Mouse (Mus musculus) MEL-GATA-1-ER (cell line): Measurements from ENCODE around the gene Tbc1d16.
A peak's percentile ranks its signal among the peaks of the same experiment; 100 is the strongest.

Experiments
- DNase-seq: peaks from one replicate; pipeline ENCODE4 v3.0.0-alpha.2; 2012; ENCODE audit warnings: low read depth; ENCODE audit errors: extremely low read depth

Gene Tbc1d16

DNA sequence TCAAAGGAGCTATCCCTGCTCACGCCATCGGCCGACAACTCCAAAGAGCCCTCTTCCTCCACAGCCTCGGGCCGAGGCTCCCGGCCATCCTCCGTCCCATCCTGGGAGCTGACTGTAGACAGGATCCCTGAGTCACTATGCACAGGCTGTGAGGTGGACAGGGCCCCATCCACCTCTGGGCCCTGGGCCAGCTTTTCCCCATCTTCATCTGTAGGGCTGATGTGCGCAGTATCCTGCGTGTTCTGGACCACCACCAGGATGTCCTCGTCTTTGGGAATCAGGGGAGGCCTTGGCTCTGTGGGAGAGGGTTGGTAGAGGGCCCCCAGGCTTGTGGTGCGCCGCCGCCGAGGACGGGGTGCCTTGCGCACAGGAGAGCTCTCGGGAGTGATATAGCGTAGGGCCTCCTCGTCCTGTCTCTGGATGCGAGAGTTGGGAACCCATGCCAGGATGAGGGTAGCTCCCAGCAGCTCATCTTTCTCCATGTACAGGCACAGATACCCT is 19.4 kb downstream of the Tbc1d16 start:
- DNase-seq = no peak

DNA sequence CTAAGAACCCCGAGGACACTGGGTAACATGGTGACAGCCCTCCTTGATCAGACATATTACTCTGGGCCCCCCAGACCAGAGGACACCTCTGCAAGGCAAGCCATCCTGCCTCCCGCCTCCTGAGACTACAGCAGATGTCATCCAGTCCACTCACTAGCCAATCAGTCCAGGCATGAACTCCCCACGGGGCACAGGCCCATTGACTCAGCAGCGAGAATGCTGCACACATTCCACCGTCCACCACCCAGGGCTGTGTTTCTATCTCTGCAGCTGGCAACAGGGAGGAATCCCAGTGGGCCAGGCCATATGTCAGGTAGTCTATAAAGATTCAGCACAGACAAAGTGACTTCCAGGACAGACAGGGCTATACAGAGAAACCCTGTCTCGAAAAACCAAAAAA is 20.3 kb downstream of the Tbc1d16 start:
- DNase-seq = no peak

DNA sequence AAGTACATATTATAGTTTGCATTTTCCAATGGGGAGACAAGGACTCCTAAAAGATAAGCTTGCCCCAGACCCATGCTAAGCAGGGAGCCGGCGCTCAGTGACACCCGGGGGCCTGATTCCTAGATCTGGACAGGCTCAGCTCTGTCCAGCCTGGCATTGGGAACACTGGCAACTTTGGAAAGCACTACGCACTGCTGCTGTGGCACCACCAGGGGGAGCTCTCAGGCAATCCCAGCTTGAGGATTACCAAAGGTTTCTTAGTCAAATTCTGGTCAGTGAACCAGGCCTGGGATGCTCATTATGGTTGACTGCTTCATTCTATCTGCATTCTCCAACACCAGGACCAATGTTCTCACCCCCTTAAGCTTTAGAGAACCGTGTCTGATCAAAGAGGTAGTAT is 21.7 kb downstream of the Tbc1d16 start:
- DNase-seq = no peak

DNA sequence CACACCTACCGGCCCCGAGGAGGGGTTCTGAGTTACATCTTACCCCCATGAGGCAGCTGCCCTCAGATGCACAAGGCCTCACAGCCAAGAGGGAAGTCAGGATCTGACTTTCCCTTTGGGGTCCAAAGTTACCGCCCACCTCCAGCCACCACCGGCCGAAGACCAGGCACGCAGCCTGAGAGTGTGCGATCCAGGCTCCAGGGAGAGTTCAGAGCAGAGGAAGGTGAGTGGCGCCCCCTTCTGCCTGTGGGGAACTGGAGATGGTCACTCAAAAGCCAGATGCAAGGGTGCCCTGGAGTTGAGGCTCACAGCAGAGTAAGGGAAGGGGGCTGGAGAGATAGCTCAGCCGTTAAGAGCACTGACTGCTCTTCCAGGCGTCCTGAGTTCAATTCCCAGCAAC is 22.6 kb downstream of the Tbc1d16 start:
- DNase-seq = no peak

DNA sequence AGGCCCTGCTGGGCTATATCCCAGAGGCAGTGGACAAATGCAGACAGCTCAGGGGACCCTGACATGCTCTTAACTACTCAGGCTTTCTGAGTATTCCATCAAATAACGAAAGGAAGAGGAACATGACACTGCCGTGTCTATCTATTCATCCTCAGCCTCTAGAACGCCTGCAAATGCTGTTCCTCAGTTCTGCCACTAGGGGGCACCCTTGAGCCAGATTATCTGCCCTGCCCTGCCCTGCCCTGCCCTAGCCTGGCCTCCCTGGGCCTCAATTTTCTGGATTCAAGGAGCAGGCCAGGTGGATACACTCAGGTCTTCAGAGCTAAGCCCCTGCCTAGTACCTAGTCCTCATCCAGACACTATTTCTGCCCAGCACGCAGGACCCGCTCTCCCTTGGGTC is 24.9 kb downstream of the Tbc1d16 start:
- DNase-seq = no peak

DNA sequence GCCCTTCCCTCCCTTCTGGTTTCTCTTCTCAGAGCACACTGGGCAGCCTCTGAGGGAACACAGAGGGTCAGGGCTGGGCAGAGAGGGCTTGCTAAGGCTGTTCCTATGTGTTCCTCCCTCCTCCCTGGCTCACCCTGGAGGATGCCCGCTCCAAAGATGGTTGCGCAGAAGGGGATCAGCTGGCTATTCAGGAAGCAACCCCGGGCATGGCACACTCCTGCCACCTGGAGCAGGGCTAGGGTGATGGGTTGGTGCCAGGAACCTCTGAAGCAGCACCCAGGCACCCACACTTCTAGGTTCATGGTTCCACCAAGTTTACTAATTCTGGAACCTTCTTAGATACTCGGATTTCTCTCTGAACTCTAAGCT is 29.1 kb downstream of the Tbc1d16 start:
- DNase-seq = no peak

DNA sequence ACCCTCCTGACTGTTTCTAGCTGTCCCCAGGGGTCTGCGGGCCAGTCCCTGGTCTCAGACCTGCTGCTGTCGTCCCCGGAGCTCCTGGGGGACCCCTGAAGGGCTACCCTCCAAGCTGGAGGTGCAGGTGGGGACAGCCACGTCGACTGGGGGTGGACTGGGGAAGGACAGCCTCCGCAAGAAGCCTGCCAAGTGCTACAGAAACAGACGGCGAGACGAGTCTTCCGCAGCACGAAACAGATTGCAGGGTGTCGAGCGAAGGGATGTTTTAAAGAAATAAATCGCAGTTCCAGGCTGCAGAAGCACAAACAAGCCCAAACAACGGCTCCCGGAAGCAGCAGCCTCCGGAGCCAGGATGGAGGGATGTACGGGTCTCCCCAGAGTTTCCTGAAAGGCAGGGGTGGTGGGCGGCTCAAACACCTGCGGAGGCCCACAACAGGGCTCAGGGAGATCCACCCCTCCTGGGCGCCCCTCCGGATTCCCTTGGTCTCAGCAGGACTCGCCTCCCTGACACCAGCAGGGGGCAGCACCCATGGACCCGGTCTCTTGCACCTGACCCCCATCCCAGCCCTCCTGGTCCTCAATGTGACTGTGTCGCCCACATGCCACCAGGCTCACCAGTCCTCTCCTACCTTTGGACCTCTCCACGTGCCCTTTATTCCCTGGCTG is 29.6 kb downstream of the Tbc1d16 start:
- DNase-seq = no peak

DNA sequence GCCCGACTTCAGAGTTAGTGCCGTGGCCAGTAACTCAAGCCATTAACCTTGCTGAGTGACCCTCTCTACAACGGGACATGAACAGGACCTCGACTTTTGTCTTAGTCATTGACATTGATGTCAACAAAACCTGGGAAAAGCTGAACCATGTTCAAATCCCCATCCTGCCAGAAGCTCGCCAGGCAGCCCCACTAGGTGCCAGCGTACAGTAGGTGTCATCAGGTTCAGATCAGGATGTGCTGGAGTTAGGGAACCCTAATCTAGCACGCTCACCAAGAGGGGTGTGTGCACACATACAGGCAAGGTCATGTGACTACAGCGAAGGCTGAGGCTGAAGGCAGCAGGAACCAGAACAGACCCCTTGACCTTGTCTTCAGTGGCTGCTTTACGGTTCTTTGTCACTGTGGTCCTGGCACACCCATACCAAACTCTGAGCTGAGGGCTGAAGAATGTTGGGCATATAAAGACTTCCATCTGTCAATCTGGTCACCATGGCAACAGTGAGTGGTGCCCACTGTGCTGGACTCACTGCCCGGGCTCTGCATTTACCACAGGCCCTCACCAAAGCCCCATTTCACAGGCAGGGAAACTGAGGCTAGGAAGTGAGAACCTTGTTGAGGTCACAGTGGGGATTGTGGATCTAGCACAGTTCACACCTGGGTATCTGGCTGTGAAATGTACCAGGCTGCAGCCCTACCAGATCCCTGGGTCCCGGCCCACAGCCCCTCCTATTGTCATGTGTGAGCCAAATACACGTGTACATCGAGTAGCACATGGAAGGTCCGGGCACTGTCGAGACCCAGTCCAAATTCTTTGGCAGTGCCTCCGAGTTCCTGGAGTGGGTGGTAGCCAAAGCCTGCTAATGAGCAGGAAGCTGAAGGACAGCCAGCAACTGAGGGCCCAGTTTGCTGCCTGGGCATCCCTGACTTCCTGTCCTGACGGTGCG is 30.4 kb downstream of the Tbc1d16 start:
- DNase-seq = no peak

DNA sequence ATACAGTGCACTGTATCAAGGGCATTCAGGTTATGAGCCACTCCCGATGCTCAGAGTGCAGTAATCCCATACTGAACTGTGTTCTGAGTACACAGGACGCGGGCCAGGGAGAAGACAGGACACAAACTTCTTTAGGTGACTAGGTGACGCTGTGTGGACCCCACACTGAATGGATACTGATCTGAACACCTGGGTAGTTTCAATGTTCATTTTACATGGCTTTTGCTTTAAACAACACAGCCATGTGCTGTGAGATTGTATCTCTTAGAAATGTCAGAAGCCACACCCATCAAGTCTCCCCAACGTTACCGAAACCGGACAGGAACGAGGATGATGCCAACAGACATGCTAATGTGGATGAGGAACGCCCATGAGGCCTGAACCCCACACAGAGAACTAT is 35.7 kb downstream of the Tbc1d16 start:
- DNase-seq = no peak

DNA sequence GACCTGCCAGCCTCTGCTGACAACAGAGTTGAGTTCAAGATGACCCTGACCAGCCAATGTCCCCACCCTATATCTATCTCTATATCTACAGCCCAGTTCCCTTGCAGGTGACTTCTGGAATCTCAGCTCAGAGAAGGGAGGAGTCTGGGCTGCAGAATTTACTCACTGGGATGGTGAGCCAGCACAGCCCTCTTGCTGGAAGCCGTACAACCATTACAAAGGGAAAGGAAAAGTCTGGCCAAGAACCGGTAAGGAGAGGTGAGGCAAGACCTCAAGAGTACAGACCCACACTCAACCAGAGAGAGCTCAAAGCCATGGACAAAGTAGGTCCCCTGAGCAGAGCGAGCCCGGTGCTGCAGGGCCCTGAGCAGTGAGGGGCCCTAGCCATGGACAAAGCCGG is 36.1 kb downstream of the Tbc1d16 start:
- DNase-seq = no peak

DNA sequence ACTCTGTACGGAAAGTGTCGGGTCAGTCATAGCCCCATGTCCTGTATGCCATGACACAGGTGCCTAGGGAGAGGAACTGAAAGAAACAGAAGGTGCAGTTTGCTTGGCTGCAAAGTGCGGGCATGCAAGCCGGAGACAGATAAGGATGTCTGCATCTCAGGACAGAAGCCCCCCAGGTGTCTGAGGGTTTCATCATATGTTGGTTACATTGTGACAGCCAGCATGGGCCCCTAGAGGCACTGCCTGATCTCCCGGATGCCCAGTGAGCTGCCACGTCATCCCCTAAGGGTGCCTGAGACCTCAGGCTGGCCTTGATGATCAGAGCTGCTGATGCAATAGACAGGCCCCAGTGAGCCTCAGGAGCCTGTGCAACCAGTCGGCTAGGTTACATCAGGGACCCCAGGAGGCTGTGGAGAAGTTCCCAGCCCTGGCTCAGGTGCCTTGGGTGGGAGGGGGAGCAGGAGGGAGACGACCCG is 36.7 kb downstream of the Tbc1d16 start:
- DNase-seq = no peak

DNA sequence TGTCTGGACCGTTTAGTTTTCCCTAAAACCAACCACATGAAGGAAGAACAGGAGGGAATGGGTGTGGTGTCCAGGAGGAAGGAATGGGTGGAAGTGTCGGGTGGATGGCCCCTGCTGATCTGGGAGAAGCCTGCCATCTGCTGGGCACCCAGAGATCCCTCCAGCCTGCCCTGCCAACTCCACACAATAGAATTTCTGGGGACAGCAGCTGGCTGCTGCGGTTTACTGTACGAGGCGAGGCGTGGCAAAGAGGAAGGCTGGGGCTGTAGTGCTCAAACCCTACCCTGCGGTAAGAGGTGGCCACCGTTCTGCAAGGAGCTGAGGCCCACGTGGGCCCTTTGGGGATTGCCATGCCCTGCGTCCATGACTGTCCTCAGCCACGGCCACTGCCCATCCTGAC is 37.8 kb downstream of the Tbc1d16 start:
- peak; percentile 9 for DNase-seq

DNA sequence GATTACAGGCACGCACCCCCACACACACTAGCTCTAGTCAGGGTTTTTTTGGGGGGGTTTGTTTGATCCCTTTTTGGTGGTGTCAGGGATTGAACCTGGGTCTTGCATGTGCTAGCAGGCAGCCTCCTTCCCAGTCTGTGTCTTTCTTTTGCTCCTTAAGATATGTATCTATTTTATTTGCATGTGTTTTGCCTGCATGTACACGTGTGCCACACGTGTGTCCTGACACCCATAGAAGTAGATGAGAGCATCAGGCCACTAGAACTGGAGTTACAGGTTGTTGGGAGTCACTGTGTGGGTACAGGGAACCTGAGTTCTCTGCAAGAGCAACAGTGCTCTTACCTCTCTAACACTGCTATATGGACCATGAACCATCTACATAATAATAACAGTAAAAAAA is 39.0 kb downstream of the Tbc1d16 start:
- no peak for DNase-seq

DNA sequence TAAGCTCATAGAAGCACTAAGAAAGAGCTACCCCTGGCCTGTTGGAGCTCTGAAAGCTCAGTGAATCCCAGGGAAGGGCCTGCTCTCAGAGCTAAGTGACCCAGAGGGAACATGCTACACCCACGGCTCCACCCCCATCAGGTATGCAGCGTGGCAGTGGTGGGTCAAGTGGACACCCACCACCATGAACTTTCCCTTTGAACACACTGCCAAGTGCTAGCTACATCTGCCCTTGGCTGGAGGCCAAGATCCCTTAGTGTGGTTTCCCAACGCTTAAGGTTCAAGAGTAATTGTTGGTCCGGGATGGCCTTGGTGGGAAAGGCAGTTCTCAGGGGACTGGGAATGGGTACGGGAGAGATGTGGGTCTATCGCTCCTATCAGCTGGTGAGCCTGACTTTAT is 39.9 kb downstream of the Tbc1d16 start:
- DNase-seq = no peak

DNA sequence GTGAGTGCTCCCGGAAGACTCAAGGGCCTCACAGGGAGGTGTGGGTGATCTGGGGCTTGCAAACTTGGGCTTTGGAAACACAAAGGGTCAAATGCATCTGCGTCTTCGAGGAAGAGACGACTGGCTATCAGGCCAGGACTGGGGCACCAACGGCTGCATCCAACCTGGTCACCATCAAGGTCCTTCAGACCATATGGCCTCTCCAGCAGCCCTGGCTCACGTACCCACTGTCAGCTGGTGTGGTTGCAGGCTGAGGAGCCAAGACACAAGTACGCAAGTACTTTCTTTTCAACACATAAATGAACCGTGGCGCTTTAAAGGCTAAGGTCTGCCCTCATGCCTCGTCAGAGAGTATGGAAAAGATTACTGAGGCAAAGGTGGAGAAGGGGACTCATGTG is 40.5 kb downstream of the Tbc1d16 start:
- no peak for DNase-seq

DNA sequence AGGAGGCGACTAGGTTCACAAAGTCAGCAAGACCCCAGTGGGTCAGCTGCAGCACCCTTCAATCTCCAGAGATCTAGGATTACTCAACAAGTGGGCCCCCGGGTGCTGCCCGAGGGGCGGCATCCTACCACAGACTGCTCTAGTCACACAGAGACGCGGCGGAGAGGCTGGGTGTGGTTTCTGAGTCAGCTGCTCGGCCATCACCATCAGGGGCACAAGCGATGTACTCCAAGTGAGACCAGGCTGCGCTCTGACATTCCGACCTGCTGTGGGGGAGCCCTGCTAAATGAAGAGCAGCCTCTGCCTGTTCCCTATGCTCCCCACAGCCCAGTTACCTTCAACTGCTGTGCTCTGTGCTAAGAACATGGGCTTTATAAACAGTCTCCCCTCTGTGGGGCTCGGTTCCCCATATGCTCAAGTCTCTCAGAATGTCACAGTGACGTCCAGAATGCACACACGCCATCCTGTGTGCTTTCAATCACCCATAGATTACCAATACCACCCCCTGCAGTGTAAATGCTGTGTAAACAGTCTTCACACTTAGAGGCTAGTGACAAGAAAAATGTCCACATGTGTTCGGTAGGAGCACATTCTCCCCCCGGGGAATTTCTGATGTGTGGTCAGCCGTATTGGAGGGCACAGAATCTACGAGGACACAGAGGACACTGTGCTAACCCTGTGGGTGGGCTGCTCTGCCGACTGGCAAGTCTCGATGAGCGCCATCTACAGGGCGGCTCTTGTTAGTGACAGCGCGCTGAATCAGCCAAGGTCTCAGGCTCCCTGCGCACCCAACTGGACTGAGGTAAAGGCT is 41.1 kb downstream of the Tbc1d16 start:
- peak; percentile 7 for DNase-seq

DNA sequence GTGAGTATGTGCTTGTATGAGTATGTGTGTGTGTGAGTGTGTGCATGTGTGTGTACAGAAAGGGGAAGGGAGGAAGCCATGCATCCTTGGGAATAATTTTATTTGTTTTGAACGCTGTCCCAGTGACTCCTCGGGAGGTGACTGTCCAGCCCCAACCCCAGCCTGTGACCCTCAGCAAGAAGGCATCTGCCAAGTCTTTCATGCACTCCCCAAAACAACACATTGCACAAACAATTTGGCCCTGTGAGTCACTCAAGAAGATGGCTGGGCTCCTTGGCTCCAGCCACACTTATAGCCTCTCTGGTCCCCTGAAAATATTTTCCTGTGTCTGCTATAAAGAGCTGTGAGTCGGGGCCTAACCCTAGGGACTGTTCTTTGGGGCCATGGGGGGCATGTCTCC is 41.9 kb downstream of the Tbc1d16 start:
- DNase-seq = no peak

DNA sequence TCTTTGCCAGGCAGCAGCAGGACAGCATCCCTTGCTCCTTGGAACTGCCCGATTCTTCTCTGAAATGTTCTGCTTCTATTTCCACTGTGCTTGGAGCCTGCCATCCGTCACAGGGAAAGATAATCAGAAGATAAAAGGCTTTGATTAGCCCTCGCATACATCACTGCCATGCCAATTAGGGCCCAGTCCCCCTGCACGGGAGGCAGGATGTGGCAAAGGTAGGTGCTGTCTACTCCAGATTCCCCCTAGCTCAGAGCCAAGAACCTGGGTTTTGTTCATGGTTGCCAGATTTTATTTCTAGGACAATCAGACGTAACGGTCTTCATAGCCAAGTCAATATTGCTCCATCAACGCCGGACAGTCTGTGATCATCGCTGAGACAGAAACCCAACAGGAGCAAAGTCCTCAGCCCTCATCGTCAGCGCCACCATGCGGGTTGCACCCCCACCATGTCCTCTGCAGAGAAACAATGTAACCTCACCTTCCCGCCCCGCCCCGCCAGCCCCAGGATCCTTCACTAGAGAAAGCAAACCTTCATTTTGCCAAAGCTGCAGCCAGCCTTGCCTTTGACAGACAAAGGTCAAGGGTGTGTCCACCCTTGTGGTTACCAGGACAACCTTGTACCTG is 44.5 kb downstream of the Tbc1d16 start:
- DNase-seq = no peak

DNA sequence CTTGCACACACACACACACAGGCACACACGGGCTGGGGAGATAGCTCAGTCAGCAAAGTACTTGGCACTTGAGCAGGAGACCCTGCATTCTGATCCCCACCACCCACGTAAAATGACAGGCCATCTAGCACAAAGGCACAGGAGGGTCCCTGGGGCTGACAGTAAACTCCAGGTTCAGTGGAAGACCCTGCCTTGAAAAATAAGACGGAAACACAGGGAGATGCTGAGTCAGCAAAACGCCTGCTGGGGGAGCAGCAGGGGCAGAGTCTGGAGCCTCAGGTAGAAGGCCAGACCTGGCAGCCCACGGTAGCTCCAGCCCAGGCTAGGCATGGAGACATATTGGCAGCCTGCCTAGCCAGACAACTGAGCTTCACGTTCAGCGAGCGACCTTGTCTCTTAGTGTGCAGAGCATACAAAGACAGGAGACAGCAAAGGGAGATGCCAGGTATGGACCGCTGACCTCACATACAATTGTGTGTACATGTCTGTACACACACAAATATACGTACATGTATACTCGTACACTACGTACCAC is 46.4 kb downstream of the Tbc1d16 start:
- DNase-seq = no peak

DNA sequence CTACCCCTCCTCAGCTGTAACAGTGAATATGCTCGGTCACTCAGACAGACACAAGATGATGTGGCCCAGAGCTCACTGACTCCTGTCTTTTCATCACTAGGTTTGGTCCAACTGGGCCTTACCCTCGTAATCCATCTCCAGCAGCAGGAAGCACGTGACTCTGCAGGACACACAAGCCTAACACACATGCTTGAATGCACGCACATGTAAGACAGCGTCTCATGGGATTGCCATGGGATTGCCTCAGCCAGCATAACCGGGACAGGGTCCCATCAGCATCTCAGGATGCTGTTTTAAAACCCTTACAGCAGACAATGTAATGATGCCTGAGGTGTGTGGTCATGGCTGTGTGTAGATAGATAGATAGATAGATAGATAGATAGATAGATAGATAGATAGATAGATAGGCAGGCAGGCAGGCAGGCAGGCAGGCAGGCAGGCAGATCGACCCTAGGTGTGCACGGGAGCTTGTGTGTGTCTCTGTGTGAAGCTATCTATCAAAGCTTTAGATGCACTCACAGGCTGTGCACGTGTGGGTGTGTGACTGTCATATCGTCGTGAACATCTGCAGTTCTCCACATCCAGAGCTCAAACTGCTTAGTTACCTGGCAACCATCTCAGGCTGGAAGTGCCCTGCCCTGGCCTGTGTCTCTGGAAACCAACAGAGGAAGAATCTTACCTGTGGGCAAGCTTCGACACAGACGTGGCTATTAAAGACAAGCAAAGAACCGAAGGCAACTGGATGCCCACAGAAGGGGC is 47.3 kb downstream of the Tbc1d16 start:
- DNase-seq = no peak
